Mouse (Mus musculus): ENCODE data around the gene Smco1. TPM values are rescaled to one million over a fixed set of nuclear protein-coding genes. Genes with fewer than 3 reads are reported as not detected.
"Not testable (repeated sequence)": the region's sequence is repeated elsewhere in the genome, so short reads cannot be mapped to it uniquely, and the experiment has no call there.

Smco1 gene
- polyA plus RNA-seq (2015; fragmentation: Nextera tagmentation; extraction: Ambion mirVana), result 0.18 TPM in 1 of 2 replicates, not detected in the other

DNA sequence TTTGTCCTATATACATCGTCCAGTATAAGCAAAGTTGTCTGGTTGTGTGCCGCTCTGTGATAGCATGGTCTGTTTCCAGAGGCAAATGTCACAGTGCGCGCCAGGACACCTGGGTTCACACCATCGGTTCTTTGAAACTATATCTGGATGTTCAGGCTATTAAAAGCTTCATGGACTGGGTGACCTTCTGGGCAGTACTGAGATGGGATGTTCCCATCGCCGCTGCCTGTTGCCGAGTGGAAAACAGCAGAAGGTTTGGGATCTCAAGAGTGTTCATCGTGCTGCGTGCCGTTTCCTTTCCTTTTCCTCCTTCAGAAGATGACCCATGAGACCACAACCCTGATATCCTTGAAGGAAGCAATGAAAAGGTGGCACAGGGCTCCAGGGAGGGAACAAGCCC lies at the start of gene Smco1:
Gene Smco1 (plus strand): TSS at position 178 of the 400 bp plus-strand sequence.
- no peak for ATAC-seq (ENCODE audit: insufficient number of reproducible peaks, insufficient read depth, low FRiP score, low TSS enrichment, low read depth)
- Histone ChIP-seq H3K27ac (no peak within 1 kb of the TSS), H3K4me2 (no peak within 1 kb of the TSS), H3K4me1 (no peaks in the 10 kb centered on the region), H3K9ac (no peak within 1 kb of the TSS), H3K4me3 (no peak within 1 kb of the TSS), H3K9me3 (no peaks in the 10 kb centered on the region), H3K27me3 (no peaks in the 10 kb centered on the region), H3K36me3 (no peaks in the 10 kb centered on the region)
- WGBS, result 84% methylated on average over 11 of the region's 11 CpGs

DNA sequence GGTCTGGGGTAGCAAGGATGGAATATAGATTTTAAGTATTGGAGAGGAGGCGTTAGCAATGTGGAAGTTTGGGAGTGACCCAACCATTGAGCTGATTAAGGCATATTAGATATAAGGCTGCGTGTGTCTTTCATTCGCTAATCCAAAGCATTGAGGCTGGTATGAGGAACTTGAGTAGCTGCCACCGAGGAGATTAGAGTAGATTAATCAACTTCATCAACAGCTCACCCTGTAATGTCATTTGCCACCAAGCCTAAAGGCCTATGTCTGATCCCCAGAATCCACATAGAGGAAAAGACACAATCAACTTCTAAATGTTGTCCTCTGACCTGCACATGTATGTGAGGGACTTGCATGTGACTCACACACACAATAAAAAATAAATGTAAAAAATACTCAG lies 49.5 kb upstream of the Smco1 start:
- Histone ChIP-seq H3K36me3 (no peaks in the 10 kb centered on the region), H3K27ac (no peak overlapping the region), H3K9me3 (no peaks in the 10 kb centered on the region), H3K4me3 (no peak overlapping the region), H3K4me1 (no peaks in the 10 kb centered on the region), H3K9ac (no peak overlapping the region), H3K4me2 (no peak overlapping the region), H3K27me3 (no peaks in the 10 kb centered on the region)
- no peak for ATAC-seq (ENCODE audit: insufficient number of reproducible peaks, insufficient read depth, low FRiP score, low TSS enrichment, low read depth)
- 68% methylated on average over 4 of the region's 4 CpGs for WGBS

DNA sequence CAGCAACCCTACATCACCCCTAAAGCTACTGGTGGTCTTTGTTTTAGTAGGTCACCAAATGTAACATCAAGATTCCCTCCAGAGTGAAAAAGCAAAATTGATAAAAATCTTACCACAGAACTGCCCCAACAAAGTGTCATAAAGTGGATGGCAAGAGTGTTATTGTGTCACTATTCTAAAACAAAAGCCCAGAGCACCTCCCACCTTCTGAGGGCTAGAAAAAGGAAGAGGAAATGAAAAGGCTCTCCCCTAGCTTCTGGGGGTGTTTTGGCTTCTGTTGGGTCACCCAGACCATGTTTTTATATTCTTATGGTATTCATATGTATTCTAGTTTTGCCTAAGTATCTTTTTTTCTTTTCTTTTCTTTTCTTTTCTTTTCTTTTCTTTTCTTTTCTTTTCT lies 48.9 kb upstream of the Smco1 start:
- Histone ChIP-seq H3K27me3 (no peaks in the 10 kb centered on the region), H3K27ac (no peak overlapping the region), H3K4me2 (no peak overlapping the region), H3K9me3 (no peaks in the 10 kb centered on the region), H3K36me3 (no peaks in the 10 kb centered on the region), H3K4me3 (no peak overlapping the region), H3K4me1 (no peaks in the 10 kb centered on the region), H3K9ac (no peak overlapping the region)
- no peak for ATAC-seq (ENCODE audit: insufficient number of reproducible peaks, insufficient read depth, low FRiP score, low TSS enrichment, low read depth)

DNA sequence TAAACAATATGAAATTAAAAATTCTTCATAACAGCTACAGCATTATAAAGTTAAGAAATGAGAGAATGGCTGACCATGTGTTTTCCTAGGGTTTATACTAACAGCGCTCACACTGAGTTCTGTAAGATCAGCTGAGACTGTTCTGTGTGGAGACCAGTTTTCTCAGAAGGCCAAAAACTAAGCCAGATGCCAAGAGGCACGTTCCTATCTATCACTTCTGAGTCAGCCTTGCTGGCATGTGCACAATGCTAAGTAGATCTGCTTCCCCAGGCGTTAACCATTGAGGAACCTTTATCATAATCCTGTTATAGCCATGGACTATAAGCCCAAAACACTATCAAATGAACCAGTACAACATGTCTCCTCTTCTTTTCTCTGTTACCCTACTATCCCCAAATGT lies 39.2 kb upstream of the Smco1 start:
- peaks cover 43% of the 10 kb centered on the region for H3K36me3 ChIP-seq
- not testable (repeated sequence) for H3K9ac ChIP-seq; H3K4me1 ChIP-seq; H3K4me3 ChIP-seq; H3K9me3 ChIP-seq; H3K4me2 ChIP-seq; H3K27ac ChIP-seq; ATAC-seq (ENCODE audit: insufficient number of reproducible peaks, insufficient read depth, low FRiP score, low TSS enrichment, low read depth); H3K27me3 ChIP-seq
- 89% methylated on average over 3 of the region's 3 CpGs for WGBS

DNA sequence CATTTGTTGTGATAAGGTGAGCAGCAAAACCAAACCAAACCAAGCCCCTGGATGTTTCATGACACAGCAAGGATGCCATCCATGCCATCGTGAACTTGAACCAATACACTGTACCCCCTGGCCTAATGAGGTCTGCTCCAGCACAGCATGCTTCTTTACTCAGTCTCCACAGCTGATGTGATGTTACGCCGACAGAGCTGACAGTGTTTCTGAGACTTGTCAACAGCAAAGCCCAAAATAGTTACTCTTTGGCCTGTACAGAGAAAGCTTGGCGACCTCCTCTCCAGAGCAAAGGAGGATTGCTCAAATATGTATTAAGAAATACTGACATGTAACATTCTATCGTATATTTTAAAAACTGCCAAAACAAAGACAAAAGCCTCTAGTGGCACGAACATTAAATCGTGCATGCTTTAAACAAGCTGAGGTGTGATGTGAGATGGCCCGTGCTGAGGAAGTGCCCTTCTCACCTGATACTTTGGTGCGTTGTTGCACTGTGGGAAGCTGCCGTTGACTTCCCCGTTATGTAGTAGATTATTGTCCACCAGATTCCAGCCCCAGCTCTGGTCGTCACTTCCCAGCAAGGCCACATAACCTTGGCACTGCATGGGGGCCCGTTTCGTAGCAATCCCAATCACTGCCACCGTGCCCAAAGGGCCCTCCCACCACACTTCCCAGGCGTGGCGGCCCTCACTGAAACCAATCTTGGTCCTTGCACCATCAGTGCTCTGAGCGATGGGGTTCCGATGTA lies 33.2 kb upstream of the Smco1 start:
- Histone ChIP-seq H3K4me3 (no peak overlapping the region), H3K9me3 (no peaks in the 10 kb centered on the region), H3K27me3 (no peaks in the 10 kb centered on the region), H3K27ac (no peak overlapping the region), H3K4me2 (no peak overlapping the region), H3K9ac (no peak overlapping the region), H3K4me1 (no peaks in the 10 kb centered on the region), H3K36me3 (peaks cover 43% of the 10 kb centered on the region)
- ATAC-seq (ENCODE audit: insufficient number of reproducible peaks, insufficient read depth, low FRiP score, low TSS enrichment, low read depth), result no peak
- WGBS, result 92% methylated on average over 19 of the region's 19 CpGs

DNA sequence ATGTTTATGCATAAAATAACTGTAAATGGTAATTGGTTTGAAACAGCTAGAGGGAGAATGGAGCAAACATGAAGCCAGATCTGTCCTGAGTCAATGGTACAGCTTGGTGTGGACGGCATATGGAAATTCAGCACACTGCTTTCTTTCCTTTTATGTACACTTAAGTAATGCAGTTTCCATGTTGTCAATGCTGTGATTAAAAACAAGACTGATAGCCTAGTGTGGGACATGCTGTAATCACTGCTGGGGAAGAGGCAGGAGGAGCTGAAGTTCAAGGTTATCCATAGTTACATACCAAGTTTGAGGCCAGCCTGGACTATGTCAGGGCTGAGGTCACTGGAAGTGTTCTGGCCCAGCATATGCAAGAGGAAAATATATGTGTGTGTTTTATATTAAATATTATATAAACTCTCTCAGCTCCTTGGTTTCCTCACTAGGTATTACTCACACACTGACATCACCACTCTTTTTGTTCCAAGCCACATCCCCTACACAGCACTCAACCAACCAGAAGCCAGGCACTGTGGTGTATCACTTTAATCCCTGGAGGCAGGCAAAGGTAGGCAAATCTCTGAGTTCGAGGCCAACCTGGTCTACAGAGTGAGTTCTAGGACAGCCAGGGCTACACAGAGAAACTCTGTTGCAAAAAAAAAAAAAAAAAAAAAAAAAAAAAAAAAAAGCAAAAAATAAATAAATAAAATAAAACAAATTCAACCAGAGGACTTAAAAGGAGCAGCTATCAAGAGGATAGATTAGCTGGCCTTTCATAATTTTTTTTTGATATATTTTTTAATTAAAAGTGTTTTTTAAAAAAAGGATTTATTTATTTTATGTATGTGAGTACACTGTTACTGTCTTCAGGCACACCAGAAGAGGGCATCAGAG lies 31.6 kb upstream of the Smco1 start:
- H3K9ac ChIP-seq, result no peak overlapping the region
- 80% methylated on average over 2 of the region's 2 CpGs for WGBS
- no peaks in the 10 kb centered on the region for H3K27me3 ChIP-seq
- H3K4me1 ChIP-seq, result peaks cover 4% of the 10 kb centered on the region; the same call in 1 of the 2 replicates
- H3K4me3 ChIP-seq, result no peak overlapping the region
- no peak for ATAC-seq (ENCODE audit: insufficient number of reproducible peaks, insufficient read depth, low FRiP score, low TSS enrichment, low read depth)
- no peak overlapping the region for H3K27ac ChIP-seq
- H3K9me3 ChIP-seq, result no peaks in the 10 kb centered on the region
- peaks cover 28% of the 10 kb centered on the region for H3K36me3 ChIP-seq
- H3K4me2 ChIP-seq, result no peak overlapping the region

DNA sequence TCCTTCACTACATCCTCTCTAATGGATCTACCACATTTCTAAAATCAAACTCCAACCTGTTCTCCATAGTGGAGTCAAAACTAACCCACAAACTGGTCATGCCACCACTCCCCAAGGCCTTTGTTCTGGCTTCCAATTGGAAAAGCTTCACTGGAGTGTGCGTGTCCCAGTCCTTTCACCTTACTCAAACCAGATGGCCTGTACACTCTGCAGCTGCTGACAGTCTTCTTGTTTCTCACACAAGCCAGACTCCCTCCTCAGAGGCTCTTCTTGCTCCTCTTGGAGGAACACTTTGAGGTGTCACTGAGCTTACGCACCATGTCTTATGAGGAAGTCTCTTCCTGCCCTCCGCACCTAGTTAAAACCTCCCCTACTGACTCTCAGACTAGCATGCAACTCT lies 27.4 kb upstream of the Smco1 start:
- WGBS, result 74% methylated on average over 3 of the region's 3 CpGs
- Histone ChIP-seq H3K4me1 (peaks cover 23% of the 10 kb centered on the region), H3K27ac (no peak overlapping the region), H3K36me3 (peaks cover 5% of the 10 kb centered on the region), H3K9me3 (no peaks in the 10 kb centered on the region), H3K4me2 (no peak overlapping the region), H3K4me3 (no peak overlapping the region), H3K9ac (0 out of 2 replicates have a peak overlapping the region, but pooled peaks have one; percentile 1), H3K27me3 (no peaks in the 10 kb centered on the region)
- ATAC-seq (ENCODE audit: insufficient number of reproducible peaks, insufficient read depth, low FRiP score, low TSS enrichment, low read depth), result no peak

DNA sequence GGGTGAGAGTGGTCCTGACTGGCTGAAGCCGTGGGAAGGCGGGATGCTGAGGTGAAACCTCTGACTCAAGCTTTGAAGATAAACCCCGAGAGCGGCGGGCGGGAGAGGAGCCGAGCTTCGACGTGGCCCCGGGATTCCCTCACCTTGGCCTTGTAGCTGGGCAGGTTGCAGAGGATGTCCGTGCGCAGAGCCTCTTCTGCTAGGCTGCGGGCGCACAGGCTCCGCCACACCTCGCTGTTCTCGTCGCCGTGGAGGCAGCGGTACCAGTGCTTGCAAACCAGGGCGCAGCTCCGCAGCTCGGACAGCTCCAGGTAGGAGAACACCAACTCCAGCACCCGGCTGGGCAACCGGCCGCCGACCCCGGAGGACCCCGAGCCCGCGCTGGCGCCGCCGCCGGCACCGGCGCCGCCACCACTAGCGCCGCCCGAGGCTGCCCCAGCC lies 24.9 kb upstream of the Smco1 start:
- peak overlapping the region; percentile 94 for H3K27ac ChIP-seq
- whole genome bisulfite sequencing, result 0% methylated on average over 41 of the region's 41 CpGs
- peaks cover 23% of the 10 kb centered on the region for H3K4me1 ChIP-seq
- no peaks in the 10 kb centered on the region; the same call in 1 of the 2 replicates for H3K36me3 ChIP-seq
- H3K27me3 ChIP-seq, result no peaks in the 10 kb centered on the region
- peak overlapping the region; percentile 59 for H3K4me2 ChIP-seq
- no peaks in the 10 kb centered on the region for H3K9me3 ChIP-seq
- H3K9ac ChIP-seq, result peak overlapping the region; percentile 94
- H3K4me3 ChIP-seq, result peak overlapping the region; percentile 92
- ATAC-seq (ENCODE audit: insufficient number of reproducible peaks, insufficient read depth, low FRiP score, low TSS enrichment, low read depth), result peak; percentile 60

DNA sequence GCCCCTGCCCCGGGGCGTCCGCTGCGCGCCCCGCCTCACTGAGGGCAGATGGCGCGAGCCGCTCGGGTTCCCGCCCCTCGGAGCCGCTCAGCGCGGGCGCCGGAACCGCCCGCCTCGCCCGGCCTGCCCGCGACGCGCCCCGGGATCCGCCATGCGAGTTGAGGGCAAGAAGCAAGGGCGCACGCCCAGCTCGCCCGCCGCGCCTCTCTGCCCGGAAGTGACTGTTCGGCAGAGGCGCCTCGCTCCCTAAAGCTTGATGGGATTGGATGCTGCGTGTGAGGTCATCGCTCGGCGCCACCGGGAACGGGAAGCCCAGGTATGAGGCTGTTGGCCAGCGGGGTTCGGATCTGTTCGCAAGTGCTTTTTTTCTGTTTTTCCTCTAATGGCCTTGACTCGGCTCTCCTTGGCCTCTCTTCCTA lies 24.3 kb upstream of the Smco1 start, which contains the start of the genes Fbxo45 and Wdr53:
Gene Fbxo45 (minus strand): TSS at position 207 of the 419 bp plus-strand sequence.
Gene Wdr53 (plus strand): TSS at position 276 of the 419 bp plus-strand sequence.
- peak within 1 kb of the TSS; percentile 94 for H3K27ac ChIP-seq
- no peaks in the 10 kb centered on the region for H3K27me3 ChIP-seq
- no peaks in the 10 kb centered on the region for H3K9me3 ChIP-seq
- peak; percentile 97 for ATAC-seq (ENCODE audit: insufficient number of reproducible peaks, insufficient read depth, low FRiP score, low TSS enrichment, low read depth)
- H3K4me2 ChIP-seq, result peak within 1 kb of the TSS; percentile 59
- peak within 1 kb of the TSS; percentile 92 for H3K4me3 ChIP-seq
- under 1% methylated on average over 44 of the region's 48 CpGs for WGBS
- H3K4me1 ChIP-seq, result peaks cover 23% of the 10 kb centered on the region
- peak within 1 kb of the TSS; percentile 94 for H3K9ac ChIP-seq
- H3K36me3 ChIP-seq, result peaks cover 3% of the 10 kb centered on the region

DNA sequence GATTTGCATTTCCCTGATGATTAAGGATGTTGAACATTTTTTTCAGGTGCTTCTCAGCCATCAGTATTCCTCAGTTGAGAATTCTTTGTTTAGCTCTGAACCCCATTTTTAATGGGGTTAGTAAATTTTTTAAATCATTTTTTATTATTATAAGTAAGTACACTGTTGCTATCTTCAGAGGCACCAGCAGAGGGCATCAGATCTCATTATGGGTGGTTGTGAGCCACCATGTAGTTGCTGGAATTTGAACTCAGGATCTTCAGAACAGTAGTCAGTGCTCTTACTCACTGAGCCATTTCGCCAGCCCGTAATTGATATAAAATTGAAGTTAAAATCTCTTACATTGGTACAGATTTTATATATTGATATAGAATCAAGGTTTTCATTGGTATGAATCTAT lies 7.0 kb upstream of the Smco1 start:
- ATAC-seq (ENCODE audit: insufficient number of reproducible peaks, insufficient read depth, low FRiP score, low TSS enrichment, low read depth); H3K27me3 ChIP-seq; H3K4me2 ChIP-seq; H3K9ac ChIP-seq; H3K36me3 ChIP-seq; H3K27ac ChIP-seq; H3K9me3 ChIP-seq; H3K4me1 ChIP-seq; H3K4me3 ChIP-seq: not testable (repeated sequence)
- WGBS, result 95% methylated on average over 2 of the region's 2 CpGs

DNA sequence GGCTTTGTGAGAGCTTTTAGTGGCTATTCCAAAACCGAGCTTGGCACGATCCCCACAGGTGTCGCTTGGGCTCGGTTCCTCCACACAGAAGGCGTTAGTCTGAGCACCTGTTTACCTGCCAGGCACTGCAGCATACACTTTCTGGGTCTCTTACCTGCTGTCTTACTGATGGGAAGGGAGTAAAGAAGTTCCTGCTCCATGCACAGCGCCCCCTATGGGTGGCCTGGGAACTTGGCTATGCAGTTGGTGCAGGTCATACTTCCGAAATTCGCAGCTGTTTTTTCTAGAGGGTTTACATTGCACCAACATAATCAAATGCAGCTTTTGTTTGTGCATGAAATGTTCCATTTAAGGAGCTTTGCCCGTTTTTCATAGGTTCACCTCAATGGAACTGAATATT lies 2.1 kb downstream of the Smco1 start:
- no peaks in the 10 kb centered on the region for H3K36me3 ChIP-seq
- H3K4me1 ChIP-seq, result peaks cover 5% of the 10 kb centered on the region; the same call in 1 of the 2 replicates
- no peak overlapping the region for H3K9ac ChIP-seq
- no peak overlapping the region for H3K4me3 ChIP-seq
- H3K27me3 ChIP-seq, result no peaks in the 10 kb centered on the region
- WGBS, result 55% methylated on average over 9 of the region's 9 CpGs
- no peaks in the 10 kb centered on the region for H3K9me3 ChIP-seq
- no peak overlapping the region for H3K4me2 ChIP-seq
- no peak for ATAC-seq (ENCODE audit: insufficient number of reproducible peaks, insufficient read depth, low FRiP score, low TSS enrichment, low read depth)
- no peak overlapping the region for H3K27ac ChIP-seq

All from embryonic facial prominence, embryonic 13.5 days (tissue).